In genomic region chr5:73182701-73183447, GRCm38 (mm10) we compare ENCODE assay signal across 20 mouse cellular contexts.
A peak's percentile ranks its signal among the peaks of the same experiment; 100 is the strongest.
DNase-seq lines count a peak whose midpoint lies in the region; ATAC-seq and TF ChIP-seq lines count a peak whose summit lies in the region.
"Had no signal": no experiment of that assay in that cellular context is flagged by ENCODE, and none has a peak within 500 bp of the region (broad histone marks: within the 10 kb centered on the region; RNA-seq: fewer than 3 reads in every experiment).

No protein-coding gene starts in this region.

- TF ChIP-seq POLR2A in lung, adult 2 months (IDR thresholded peaks at IDR 0.05; ENCODE audit: borderline replicate concordance, extremely low read depth, low read depth, low read length): no peak

- TF ChIP-seq CTCF in intestine, postnatal 0 days (IDR thresholded peaks at IDR 0.05; ENCODE audit: low read depth): no peak
- TF ChIP-seq CTCF in lung, adult 2 months (IDR thresholded peaks at IDR 0.05; ENCODE audit: insufficient read depth, low read length): no peak

- no peaks in the 10 kb centered on the region for H3K9me3 ChIP-seq in kidney, embryonic 15.5 days (replicated peaks)
- H3K9me3 ChIP-seq in intestine, postnatal 0 days (ENCODE audit: control insufficient read depth): no peaks in the 10 kb centered on the region
- H3K9me3 ChIP-seq: heart, embryonic 13.5 days; liver, embryonic 15.5 days had no signal

- no peak for DNase-seq in kidney, adult 18-20 months
- DNase-seq in 3T3-L1 (ENCODE audit: low read depth, low spot score): peak; percentile 53
- DNase-seq in cerebellum, adult 9-10 months: no peak
- DNase-seq in lung, adult 2 months: no peak
- DNase-seq: adrenal gland, postnatal 10 days; cerebellum, postnatal 36 days; heart, adult 18-20 months; heart, postnatal 36 days; kidney, adult 8-10 months; kidney, postnatal 36 days; lung, postnatal 14 days had no signal

- H3K36me3 ChIP-seq in kidney, embryonic 15.5 days: 0 out of 2 replicates have a peak, but pooled peaks cover 7% of the 10 kb centered on the region
- no peaks in the 10 kb centered on the region for H3K36me3 ChIP-seq in intestine, postnatal 0 days (ENCODE audit: control insufficient read depth, insufficient read depth)

- ATAC-seq in kidney, embryonic 15.5 days (replicated peaks; ENCODE audit: low FRiP score): 0 out of 2 replicates have a peak, but pooled peaks have one; percentile 34
- ATAC-seq in CD4-positive, CD25-positive, alpha-beta regulatory T cell, adult 4 months: peak; percentile 41
- peak; percentile 82 for ATAC-seq in intestine, postnatal 0 days
- no peak for ATAC-seq in erythroblast, adult 5-6 weeks (replicated peaks; ENCODE audit: low FRiP score, poor library complexity, severe bottlenecking)
- ATAC-seq: Patski had no signal

- no peaks in the 10 kb centered on the region for H3K4me1 ChIP-seq in kidney, embryonic 15.5 days
- H3K4me1 ChIP-seq in intestine, postnatal 0 days (replicated peaks; ENCODE audit: control insufficient read depth, insufficient read depth, low read length): no peaks in the 10 kb centered on the region
- H3K4me1 ChIP-seq in lung, adult 2 months (ENCODE audit: control insufficient read depth, insufficient read depth, low read length): peaks cover 4% of the 10 kb centered on the region; the same call in 1 of the 2 replicates

- H3K27ac ChIP-seq in kidney, embryonic 15.5 days: no peak overlapping the region
- peak overlapping the region; percentile 70 for H3K27ac ChIP-seq in intestine, postnatal 0 days (ENCODE audit: low read depth, low read length)
- H3K27ac ChIP-seq: heart, embryonic 13.5 days; hindbrain, embryonic 14.5 days; liver, embryonic 15.5 days had no signal

- H3K4me2 ChIP-seq in kidney, embryonic 15.5 days: no peak overlapping the region
- peak overlapping the region; percentile 21; the same call in 1 of the 2 replicates for H3K4me2 ChIP-seq in intestine, postnatal 0 days (replicated peaks; ENCODE audit: low read depth)
- H3K4me2 ChIP-seq: heart, embryonic 13.5 days; hindbrain, embryonic 14.5 days; liver, embryonic 15.5 days had no signal

- no peak overlapping the region for H3K4me3 ChIP-seq in kidney, embryonic 15.5 days (replicated peaks)
- no peak overlapping the region for H3K4me3 ChIP-seq in intestine, postnatal 0 days (ENCODE audit: low read depth, low read length)
- no peak overlapping the region for H3K4me3 ChIP-seq in lung, adult 2 months (replicated peaks; ENCODE audit: extremely low read depth, low read depth, low read length)
- H3K4me3 ChIP-seq: heart, embryonic 13.5 days; liver, embryonic 15.5 days; megakaryocyte, embryonic 14.5 days had no signal

- WGBS in kidney, embryonic 15.5 days: 79% methylated on average over 12 of the region's 12 CpGs
- WGBS in intestine, postnatal 0 days: 58% methylated on average over 12 of the region's 12 CpGs
- WGBS in lung, adult 2 months: 84% methylated on average over 12 of the region's 12 CpGs

- no peaks in the 10 kb centered on the region for H3K27me3 ChIP-seq in kidney, embryonic 15.5 days
- H3K27me3 ChIP-seq in intestine, postnatal 0 days (replicated peaks; ENCODE audit: control insufficient read depth, insufficient read depth, low read length): no peaks in the 10 kb centered on the region
- H3K27me3 ChIP-seq: heart, embryonic 13.5 days; liver, embryonic 15.5 days; megakaryocyte, embryonic 14.5 days; Patski had no signal

- H3K9ac ChIP-seq in kidney, embryonic 15.5 days: no peak overlapping the region
- H3K9ac ChIP-seq in intestine, postnatal 0 days (ENCODE audit: low read depth, low read length): no peak overlapping the region
- H3K9ac ChIP-seq: heart, embryonic 13.5 days; hindbrain, embryonic 14.5 days; liver, embryonic 15.5 days had no signal
